Mouse (Mus musculus) kidney, embryonic 14.5 days (tissue): ENCODE measurements around the gene Klhl31. TPM values are rescaled to one million over a fixed set of nuclear protein-coding genes. Genes with fewer than 3 reads are reported as not detected.

Source experiments
- ATAC-seq: fragments of 200-750 bp; cut with Nextera tagmentation; 2 replicates; pipeline ENCODE4 v1.8.0; 2017; ENCODE audit warnings: moderate number of reproducible peaks, mild to moderate bottlenecking, moderate TSS enrichment, moderate library complexity; ENCODE audit not compliant: low FRiP score, low TSS enrichment
- H3K27ac ChIP-seq: fragments of 300-500 bp; sonication (generic); 2 replicates; pipeline ENCODE4 v1.5.1; 2014; ENCODE audit warnings: low read depth, mild to moderate bottlenecking, low read length, moderate library complexity, mixed read lengths
- H3K27me3 ChIP-seq: fragments of 300-500 bp; sonication (generic); 2 replicates; pipeline ENCODE4 v1.6.1; 2014; ENCODE audit warnings: mild to moderate bottlenecking, low read length; ENCODE audit not compliant: control insufficient read depth, insufficient read depth
- H3K36me3 ChIP-seq: fragments of 300-500 bp; sonication (generic); 2 replicates; pipeline ENCODE4 v1.6.1; 2014; ENCODE audit warnings: low read length, mixed read lengths; ENCODE audit not compliant: control insufficient read depth, insufficient read depth
- H3K4me1 ChIP-seq: fragments of 300-500 bp; sonication (generic); 2 replicates; pipeline ENCODE4 v1.6.1; 2014; ENCODE audit warnings: low read length, mixed read lengths; ENCODE audit not compliant: control insufficient read depth, insufficient read depth
- H3K4me2 ChIP-seq: fragments of 300-500 bp; sonication (generic); replicated peaks from 2 replicates; pipeline ENCODE4 v1.6.1; 2014; ENCODE audit warnings: low read depth, mild to moderate bottlenecking, low read length
- H3K4me3 ChIP-seq: fragments of 300-500 bp; sonication (generic); 2 replicates; pipeline ENCODE4 v1.5.1; 2014; ENCODE audit warnings: mild to moderate bottlenecking, low read length
- H3K9ac ChIP-seq: fragments of 300-500 bp; sonication (generic); 2 replicates; pipeline ENCODE4 v1.6.1; 2014; ENCODE audit warnings: low read depth, mild to moderate bottlenecking, low read length, moderate library complexity
- H3K9me3 ChIP-seq: fragments of 300-500 bp; sonication (generic); 2 replicates; pipeline ENCODE4 v1.6.1; 2016; ENCODE audit warnings: low read length; ENCODE audit not compliant: control insufficient read depth
- WGBS: fragments of 180-500 bp; shearing (Covaris S2); extraction: QIAGEN DNeasy Blood & Tissue Kit; methylation state at CpG from one replicate; pipeline ENCODE4 v1.1.7; 2014; 5-methylcytosine and 5-hydroxymethylcytosine counted together
- polyA plus RNA-seq: library from polyadenylated mRNA; unstranded; fragments of >200 nt; fragmentation: Nextera tagmentation; extraction: Ambion mirVana; gene quantifications from 2 replicates; pipeline ENCODE4 v1.2.1, GENCODE M21; 2014

Gene Klhl31
- polyA plus RNA-seq, 1 experiment from 2014 or later: 0.24 TPM

DNA sequence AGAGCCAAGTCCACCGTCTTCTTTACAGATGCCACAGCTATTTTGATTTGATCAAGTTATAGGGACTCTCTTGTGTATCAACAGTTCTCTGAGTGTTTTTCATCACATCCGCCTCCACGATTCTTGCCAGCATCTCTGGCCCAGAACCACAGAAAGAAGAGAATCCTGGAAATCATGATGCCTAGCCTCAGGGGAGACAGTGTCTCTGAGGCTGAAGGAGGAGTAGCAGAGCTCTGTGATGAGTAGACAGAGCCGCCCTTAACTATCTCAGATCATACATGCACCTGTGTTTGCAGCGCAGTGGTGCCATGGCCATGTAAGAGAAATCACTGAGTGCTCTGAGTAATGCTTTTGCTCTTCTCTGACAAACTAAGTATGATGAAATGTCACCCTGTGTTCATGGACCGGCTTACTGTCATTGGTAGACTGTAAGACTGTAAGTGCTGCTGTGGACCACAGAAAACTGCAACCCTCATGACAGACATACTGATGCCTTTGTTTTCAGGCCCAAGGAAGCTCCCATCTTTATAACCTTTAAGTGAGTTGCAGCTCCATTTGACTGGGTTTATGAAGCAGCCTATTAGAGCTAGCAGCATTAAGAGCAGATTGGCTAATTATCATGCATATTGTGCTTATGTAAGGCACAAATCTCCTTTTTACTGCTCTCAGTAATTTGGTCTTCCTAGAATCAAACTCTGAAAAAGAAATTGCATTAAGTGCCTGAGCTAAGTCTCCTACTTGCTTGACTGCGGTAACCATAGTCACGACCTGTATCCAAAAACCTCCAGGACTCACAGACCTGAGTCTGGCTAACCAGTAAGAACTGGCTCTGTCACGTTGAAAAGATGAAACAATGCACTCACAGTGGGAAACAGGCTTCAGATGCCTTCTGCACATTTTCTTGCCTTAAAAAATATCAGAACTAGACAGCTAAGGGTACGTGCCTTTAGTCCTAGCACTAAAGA is 33.7 kb upstream of the Klhl31 start:
- H3K9me3 ChIP-seq: no peaks in the 10 kb centered on the region
- H3K4me3 ChIP-seq: no peak overlapping the region
- no peak overlapping the region for H3K4me2 ChIP-seq
- H3K36me3 ChIP-seq: no peaks in the 10 kb centered on the region
- no peak overlapping the region for H3K27ac ChIP-seq
- WGBS: 87% methylated on average over 10 of the region's 10 CpGs
- no peak for ATAC-seq
- no peaks in the 10 kb centered on the region for H3K4me1 ChIP-seq
- no peaks in the 10 kb centered on the region for H3K27me3 ChIP-seq
- no peak overlapping the region for H3K9ac ChIP-seq

DNA sequence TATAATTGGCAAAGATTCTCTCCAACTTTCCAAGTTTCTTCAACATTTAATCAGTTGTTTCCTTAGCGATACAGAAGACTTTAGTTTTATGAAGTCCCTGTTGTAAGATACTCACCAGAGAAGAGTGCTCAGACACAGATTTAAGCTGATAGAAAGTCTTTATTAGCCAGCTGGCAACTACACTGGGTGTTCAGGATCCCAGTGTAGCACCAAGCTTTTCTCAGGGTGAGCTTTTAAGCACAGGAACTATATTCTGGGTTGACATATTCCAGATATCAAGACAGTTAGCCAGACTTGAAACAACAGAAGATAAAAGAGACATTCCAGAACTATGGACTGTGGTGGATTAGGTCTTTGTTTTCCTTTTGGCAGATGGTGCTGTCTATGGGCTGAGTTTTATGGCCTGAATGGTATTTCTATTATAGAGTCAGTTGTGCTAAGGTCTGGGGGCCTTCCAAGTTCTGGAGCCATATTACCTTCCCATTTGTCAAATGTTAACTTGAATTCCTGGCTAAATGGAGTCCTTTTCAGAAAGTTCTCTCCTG is 32.3 kb upstream of the Klhl31 start:
- Histone ChIP-seq H3K4me2 (no peak overlapping the region), H3K4me1 (no peaks in the 10 kb centered on the region), H3K36me3 (no peaks in the 10 kb centered on the region), H3K9me3 (no peaks in the 10 kb centered on the region), H3K27ac (no peak overlapping the region), H3K4me3 (no peak overlapping the region), H3K9ac (no peak overlapping the region), H3K27me3 (no peaks in the 10 kb centered on the region)
- ATAC-seq: no peak
- WGBS: 92% methylated on average over 1 of the region's 1 CpGs

DNA sequence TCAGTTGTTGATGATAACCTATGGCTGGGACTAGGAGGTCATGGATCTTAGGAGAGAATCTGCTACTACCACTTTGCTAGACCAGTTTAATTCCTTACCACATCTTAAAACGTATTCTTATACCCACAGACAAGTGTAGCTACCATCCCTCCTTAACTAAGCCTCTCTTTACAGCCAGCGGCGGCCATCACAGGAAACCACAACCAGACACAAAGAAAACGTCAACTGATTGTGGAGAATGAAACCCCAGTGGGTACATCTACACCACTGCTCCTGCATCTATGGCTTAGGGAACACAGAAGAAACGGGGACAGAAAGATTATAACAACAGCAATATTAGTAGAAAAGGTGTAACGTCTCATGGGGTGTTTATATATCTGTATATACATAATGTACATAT is 29.0 kb upstream of the Klhl31 start:
- 83% methylated on average over 6 of the region's 6 CpGs for WGBS

DNA sequence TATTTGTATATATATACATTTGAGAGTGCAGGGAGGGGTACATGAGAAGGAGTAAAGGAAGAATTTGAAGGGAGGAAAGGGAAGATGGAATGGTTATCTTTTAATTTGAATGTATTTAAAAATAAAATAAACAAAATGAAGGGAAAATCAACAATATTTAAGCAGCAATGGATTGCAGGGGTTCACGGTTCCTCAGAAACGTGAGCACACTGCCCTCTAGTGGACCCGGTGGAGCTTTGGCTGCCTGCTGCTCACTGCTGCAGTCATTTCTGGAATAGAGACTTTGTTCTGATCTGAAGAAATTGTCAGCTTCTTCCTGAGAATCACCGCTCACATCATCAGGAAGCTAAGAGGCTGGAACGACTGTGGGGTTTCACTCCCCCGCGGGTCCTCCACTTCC is 28.5 kb upstream of the Klhl31 start:
- H3K27me3 ChIP-seq: no peaks in the 10 kb centered on the region
- H3K36me3 ChIP-seq: no peaks in the 10 kb centered on the region
- no peak overlapping the region for H3K27ac ChIP-seq
- WGBS: 22% methylated on average over 5 of the region's 7 CpGs
- no peaks in the 10 kb centered on the region for H3K9me3 ChIP-seq
- H3K4me3 ChIP-seq: no peak overlapping the region
- no peak overlapping the region for H3K9ac ChIP-seq
- ATAC-seq: no peak
- H3K4me1 ChIP-seq: no peaks in the 10 kb centered on the region
- H3K4me2 ChIP-seq: no peak overlapping the region

More for the DNA sequence above, 29.0 kb upstream of the Klhl31 start:
- ATAC-seq: no peak
- H3K36me3 ChIP-seq: no peaks in the 10 kb centered on the region
- no peak overlapping the region for H3K4me3 ChIP-seq
- H3K9me3 ChIP-seq: no peaks in the 10 kb centered on the region
- H3K27ac ChIP-seq: no peak overlapping the region
- no peak overlapping the region for H3K9ac ChIP-seq
- H3K4me1 ChIP-seq: no peaks in the 10 kb centered on the region
- H3K27me3 ChIP-seq: no peaks in the 10 kb centered on the region
- no peak overlapping the region for H3K4me2 ChIP-seq

DNA sequence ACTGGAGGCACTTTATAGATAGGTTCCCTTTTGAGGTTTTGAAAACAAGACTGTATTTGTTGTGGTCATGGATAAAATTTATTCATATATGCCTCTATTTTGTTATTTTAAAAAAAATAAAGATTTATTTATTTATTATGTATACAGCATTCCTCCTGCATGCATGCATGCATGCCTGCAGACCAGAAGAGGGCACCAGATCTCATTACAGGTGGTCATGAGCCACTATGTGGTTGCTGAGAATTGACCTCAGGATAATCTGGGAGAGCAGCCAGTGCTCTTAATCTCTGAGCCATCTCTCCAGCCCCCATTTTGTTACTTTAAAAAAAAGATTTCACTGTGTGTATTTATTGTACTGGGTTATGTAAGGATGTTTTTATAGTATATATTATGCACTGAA is 25.5 kb upstream of the Klhl31 start:
- Histone ChIP-seq H3K36me3 (no peaks in the 10 kb centered on the region), H3K9me3 (no peaks in the 10 kb centered on the region), H3K9ac (no peak overlapping the region), H3K4me1 (no peaks in the 10 kb centered on the region), H3K4me2 (no peak overlapping the region), H3K27ac (no peak overlapping the region), H3K4me3 (no peak overlapping the region), H3K27me3 (no peaks in the 10 kb centered on the region)
- no peak for ATAC-seq

DNA sequence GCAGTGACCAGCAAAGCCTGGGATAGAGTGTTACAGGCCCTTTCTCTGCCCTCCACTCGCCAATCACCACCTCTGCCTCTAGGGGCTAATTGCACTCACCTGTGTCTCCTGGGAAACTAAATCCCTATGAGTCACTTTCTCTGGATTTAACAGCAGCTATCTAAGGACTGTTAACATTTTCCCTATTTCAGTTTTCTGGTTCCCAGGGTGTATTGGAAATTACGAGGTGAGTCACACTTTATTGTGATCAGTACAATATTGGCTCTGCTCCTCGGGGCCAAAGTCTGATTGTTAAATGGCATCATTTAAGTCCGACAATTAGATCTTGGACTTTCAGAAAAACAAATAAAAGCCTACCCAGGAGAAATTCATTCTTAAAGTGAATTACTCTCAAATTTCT is 24.0 kb upstream of the Klhl31 start:
- Histone ChIP-seq H3K9ac (no peak overlapping the region), H3K27me3 (no peaks in the 10 kb centered on the region), H3K27ac (no peak overlapping the region), H3K9me3 (no peaks in the 10 kb centered on the region), H3K4me3 (no peak overlapping the region), H3K4me1 (no peaks in the 10 kb centered on the region), H3K4me2 (no peak overlapping the region), H3K36me3 (no peaks in the 10 kb centered on the region)
- 78% methylated on average over 4 of the region's 4 CpGs for WGBS
- no peak for ATAC-seq

DNA sequence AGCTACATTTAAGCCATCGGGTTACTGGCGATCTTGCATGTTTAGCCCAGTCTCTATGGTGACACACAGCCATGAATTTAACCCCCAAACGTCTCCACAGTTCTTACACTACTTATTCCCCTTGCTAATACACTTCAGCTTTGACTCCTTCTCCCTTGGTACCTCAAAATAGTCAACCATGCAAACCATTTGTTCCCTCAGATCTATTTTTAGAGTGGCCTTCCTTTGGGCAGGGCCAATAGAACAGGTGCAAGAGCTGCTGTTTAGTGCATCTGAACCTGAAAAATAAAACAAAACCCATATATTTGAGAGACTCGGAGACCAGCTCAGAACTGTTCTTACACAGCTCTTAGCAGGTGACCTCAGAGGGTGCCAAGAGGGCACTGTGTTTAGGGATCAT is 20.4 kb upstream of the Klhl31 start:
- no peaks in the 10 kb centered on the region for H3K36me3 ChIP-seq
- ATAC-seq: no peak
- no peak overlapping the region for H3K9ac ChIP-seq
- H3K27ac ChIP-seq: no peak overlapping the region
- 60% methylated on average over 4 of the region's 4 CpGs for WGBS
- no peaks in the 10 kb centered on the region for H3K4me1 ChIP-seq
- no peaks in the 10 kb centered on the region for H3K9me3 ChIP-seq
- no peaks in the 10 kb centered on the region for H3K27me3 ChIP-seq
- H3K4me3 ChIP-seq: no peak overlapping the region
- H3K4me2 ChIP-seq: no peak overlapping the region

DNA sequence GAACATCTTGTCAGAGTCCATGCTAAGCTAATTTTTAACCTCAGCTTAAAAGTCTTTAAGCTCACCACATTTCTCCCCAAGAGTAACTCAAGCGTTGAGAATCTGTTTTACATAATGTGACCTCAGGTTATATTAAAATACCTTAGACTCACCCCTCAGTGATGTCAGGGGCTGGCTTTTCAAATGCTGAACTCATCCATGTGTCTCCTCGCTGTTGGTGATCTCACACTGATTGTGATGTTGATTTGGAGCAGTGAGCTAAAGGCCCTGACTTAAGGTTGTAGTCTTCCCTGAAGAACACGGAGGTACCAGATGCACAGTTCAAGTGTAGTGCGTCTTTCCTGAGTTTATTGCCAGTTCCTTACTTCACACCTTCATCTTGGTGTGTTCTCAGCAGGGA is 19.5 kb upstream of the Klhl31 start:
- ATAC-seq: no peak
- no peaks in the 10 kb centered on the region for H3K36me3 ChIP-seq
- H3K9me3 ChIP-seq: no peaks in the 10 kb centered on the region
- H3K27ac ChIP-seq: no peak overlapping the region
- no peak overlapping the region for H3K4me3 ChIP-seq
- no peaks in the 10 kb centered on the region for H3K4me1 ChIP-seq
- no peak overlapping the region for H3K9ac ChIP-seq
- 42% methylated on average over 4 of the region's 4 CpGs for WGBS
- no peak overlapping the region for H3K4me2 ChIP-seq
- H3K27me3 ChIP-seq: no peaks in the 10 kb centered on the region

DNA sequence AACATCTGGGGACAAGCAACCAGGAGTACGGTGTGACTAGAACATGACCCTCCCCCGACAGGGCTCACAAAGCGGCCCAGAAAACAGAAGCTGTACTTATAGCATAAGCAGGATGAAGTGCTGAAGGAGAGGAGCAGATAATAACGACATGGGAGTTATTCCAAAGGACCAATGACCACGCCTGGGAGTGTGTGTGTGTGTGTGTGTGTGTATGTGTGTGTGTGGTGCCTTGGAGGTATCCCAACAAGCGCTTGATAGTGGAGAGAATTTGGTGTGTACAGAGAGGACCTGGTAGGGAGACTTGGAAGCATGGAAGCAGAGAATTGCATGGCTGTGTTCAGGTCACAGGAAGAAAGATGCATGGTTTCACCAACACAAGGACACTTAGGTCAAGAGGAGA is 18.5 kb upstream of the Klhl31 start:
- H3K27me3 ChIP-seq: no peaks in the 10 kb centered on the region
- H3K4me3 ChIP-seq: no peak overlapping the region
- peaks cover 1% of the 10 kb centered on the region; the same call in 1 of the 2 replicates for H3K4me1 ChIP-seq
- WGBS: 77% methylated on average over 6 of the region's 6 CpGs
- no peaks in the 10 kb centered on the region for H3K36me3 ChIP-seq
- no peak overlapping the region for H3K9ac ChIP-seq
- no peak for ATAC-seq
- H3K9me3 ChIP-seq: no peaks in the 10 kb centered on the region
- H3K27ac ChIP-seq: no peak overlapping the region
- H3K4me2 ChIP-seq: no peak overlapping the region
